Mouse (Mus musculus): Measurements from ENCODE around the gene Tomm40. TPM values are rescaled to one million over a fixed set of nuclear protein-coding genes. Genes with fewer than 3 reads are reported as not detected.

The Tomm40 gene
- polyA plus RNA-seq, 1 experiment from 2014 or later, result 174 TPM

- no peaks in the 10 kb centered on the region for H3K27me3 ChIP-seq (replicated peaks; ENCODE audit: control insufficient read depth, insufficient read depth, low read length)
- WGBS, result 83% methylated on average over 6 of the region's 6 CpGs
- H3K4me3 ChIP-seq (ENCODE audit: low read depth, low read length), result no peak overlapping the region
- no peak overlapping the region for H3K27ac ChIP-seq (ENCODE audit: low read depth)
- H3K4me1 ChIP-seq (replicated peaks; ENCODE audit: control insufficient read depth, insufficient read depth, low read length), result peaks cover 24% of the 10 kb centered on the region
- DNase-seq (ENCODE audit: low spot score), result no peak
- H3K4me2 ChIP-seq (ENCODE audit: low read length), result no peak overlapping the region
- H3K36me3 ChIP-seq (ENCODE audit: control insufficient read depth, insufficient read depth, low read length), result no peaks in the 10 kb centered on the region
- no peaks in the 10 kb centered on the region for H3K9me3 ChIP-seq (ENCODE audit: control insufficient read depth, low read length)
- no peak overlapping the region for H3K9ac ChIP-seq (ENCODE audit: low read length)
- no peak for ATAC-seq (replicated peaks; ENCODE audit: low FRiP score, low TSS enrichment, low read depth)
These were observed 19.4 kb downstream of the Tomm40 start for GRCm38 (mm10) chr7:19695881-19696280.

- H3K9ac ChIP-seq (ENCODE audit: low read length), result no peak overlapping the region
- no peaks in the 10 kb centered on the region for H3K9me3 ChIP-seq (ENCODE audit: control insufficient read depth, low read length)
- no peak for ATAC-seq (replicated peaks; ENCODE audit: low FRiP score, low TSS enrichment, low read depth)
- H3K27me3 ChIP-seq (replicated peaks; ENCODE audit: control insufficient read depth, insufficient read depth, low read length), result no peaks in the 10 kb centered on the region
- 27% methylated on average over 8 of the region's 8 CpGs for WGBS
- no peak overlapping the region for H3K4me2 ChIP-seq (ENCODE audit: low read length)
- DNase-seq (ENCODE audit: low spot score), result no peak
- no peak overlapping the region for H3K4me3 ChIP-seq (ENCODE audit: low read depth, low read length)
- peak overlapping the region; percentile 17 for H3K27ac ChIP-seq (ENCODE audit: low read depth)
- H3K4me1 ChIP-seq (replicated peaks; ENCODE audit: control insufficient read depth, insufficient read depth, low read length), result peaks cover 21% of the 10 kb centered on the region
- no peaks in the 10 kb centered on the region for H3K36me3 ChIP-seq (ENCODE audit: control insufficient read depth, insufficient read depth, low read length)
These were observed 20.0 kb downstream of the Tomm40 start for GRCm38 (mm10) chr7:19695213-19695594.

- no peak for ATAC-seq (replicated peaks; ENCODE audit: low FRiP score, low TSS enrichment, low read depth)
- Histone ChIP-seq H3K4me3 (ENCODE audit: low read depth, low read length) (no peak overlapping the region), H3K9me3 (ENCODE audit: control insufficient read depth, low read length) (no peaks in the 10 kb centered on the region), H3K36me3 (ENCODE audit: control insufficient read depth, insufficient read depth, low read length) (no peaks in the 10 kb centered on the region), H3K27ac (ENCODE audit: low read depth) (peak overlapping the region; percentile 17), H3K4me1 (replicated peaks; ENCODE audit: control insufficient read depth, insufficient read depth, low read length) (peaks cover 21% of the 10 kb centered on the region), H3K27me3 (replicated peaks; ENCODE audit: control insufficient read depth, insufficient read depth, low read length) (no peaks in the 10 kb centered on the region), H3K4me2 (ENCODE audit: low read length) (no peak overlapping the region), H3K9ac (ENCODE audit: low read length) (no peak overlapping the region)
- no peak for DNase-seq (ENCODE audit: low spot score)
- 82% methylated on average over 10 of the region's 10 CpGs for WGBS
These were observed 20.7 kb downstream of the Tomm40 start for GRCm38 (mm10) chr7:19694336-19695212.

GRCm38 (mm10) chr7:19693421-19693820 is 21.8 kb downstream of the Tomm40 start:
- WGBS, result 24% methylated on average over 10 of the region's 10 CpGs
- no peak overlapping the region for H3K4me2 ChIP-seq (ENCODE audit: low read length)
- H3K9ac ChIP-seq (ENCODE audit: low read length), result no peak overlapping the region
- DNase-seq (ENCODE audit: low spot score), result no peak
- H3K27ac ChIP-seq (ENCODE audit: low read depth), result no peak overlapping the region
- no peaks in the 10 kb centered on the region for H3K9me3 ChIP-seq (ENCODE audit: control insufficient read depth, low read length)
- ATAC-seq (replicated peaks; ENCODE audit: low FRiP score, low TSS enrichment, low read depth), result no peak; the same call in 1 of the 2 replicates
- H3K36me3 ChIP-seq (ENCODE audit: control insufficient read depth, insufficient read depth, low read length), result no peaks in the 10 kb centered on the region
- H3K4me3 ChIP-seq (ENCODE audit: low read depth, low read length), result no peak overlapping the region
- peaks cover 9% of the 10 kb centered on the region for H3K4me1 ChIP-seq (replicated peaks; ENCODE audit: control insufficient read depth, insufficient read depth, low read length)
- no peaks in the 10 kb centered on the region for H3K27me3 ChIP-seq (replicated peaks; ENCODE audit: control insufficient read depth, insufficient read depth, low read length)

GRCm38 (mm10) chr7:19691873-19692865 is 23.1 kb downstream of the Tomm40 start, which contains the start of gene Apoc1:
Apoc1 (minus strand) TSS chr7:19692660.
- WGBS, result 47% methylated on average over 28 of the region's 28 CpGs
- 0 out of 2 replicates have a peak within 1 kb of the TSS, but pooled peaks have one; percentile 0 for H3K9ac ChIP-seq (ENCODE audit: low read length)
- no peak within 1 kb of the TSS for H3K4me2 ChIP-seq (ENCODE audit: low read length)
- no peak for DNase-seq (ENCODE audit: low spot score)
- no peaks in the 10 kb centered on the region for H3K27me3 ChIP-seq (replicated peaks; ENCODE audit: control insufficient read depth, insufficient read depth, low read length)
- no peak for ATAC-seq (replicated peaks; ENCODE audit: low FRiP score, low TSS enrichment, low read depth)
- H3K4me3 ChIP-seq (ENCODE audit: low read depth, low read length), result no peak within 1 kb of the TSS
- no peaks in the 10 kb centered on the region for H3K36me3 ChIP-seq (ENCODE audit: control insufficient read depth, insufficient read depth, low read length)
- H3K4me1 ChIP-seq (replicated peaks; ENCODE audit: control insufficient read depth, insufficient read depth, low read length), result peaks cover 4% of the 10 kb centered on the region
- no peaks in the 10 kb centered on the region for H3K9me3 ChIP-seq (ENCODE audit: control insufficient read depth, low read length)
- H3K27ac ChIP-seq (ENCODE audit: low read depth), result no peak within 1 kb of the TSS

- Histone ChIP-seq H3K4me2 (ENCODE audit: low read length) (no peak overlapping the region), H3K4me1 (replicated peaks; ENCODE audit: control insufficient read depth, insufficient read depth, low read length) (peaks cover 4% of the 10 kb centered on the region), H3K36me3 (ENCODE audit: control insufficient read depth, insufficient read depth, low read length) (no peaks in the 10 kb centered on the region), H3K9ac (ENCODE audit: low read length) (no peak overlapping the region), H3K27ac (ENCODE audit: low read depth) (no peak overlapping the region), H3K27me3 (replicated peaks; ENCODE audit: control insufficient read depth, insufficient read depth, low read length) (no peaks in the 10 kb centered on the region), H3K4me3 (ENCODE audit: low read depth, low read length) (no peak overlapping the region), H3K9me3 (ENCODE audit: control insufficient read depth, low read length) (no peaks in the 10 kb centered on the region)
- 74% methylated on average over 6 of the region's 6 CpGs for WGBS
- no peak for DNase-seq (ENCODE audit: low spot score)
- ATAC-seq (replicated peaks; ENCODE audit: low FRiP score, low TSS enrichment, low read depth), result no peak
These were observed 23.8 kb downstream of the Tomm40 start for GRCm38 (mm10) chr7:19691434-19691833.

- 84% methylated on average over 4 of the region's 4 CpGs for WGBS
- Histone ChIP-seq H3K9ac (ENCODE audit: low read length) (no peak overlapping the region), H3K36me3 (ENCODE audit: control insufficient read depth, insufficient read depth, low read length) (no peaks in the 10 kb centered on the region), H3K27ac (ENCODE audit: low read depth) (no peak overlapping the region), H3K9me3 (ENCODE audit: control insufficient read depth, low read length) (no peaks in the 10 kb centered on the region), H3K27me3 (replicated peaks; ENCODE audit: control insufficient read depth, insufficient read depth, low read length) (no peaks in the 10 kb centered on the region), H3K4me2 (ENCODE audit: low read length) (no peak overlapping the region), H3K4me3 (ENCODE audit: low read depth, low read length) (no peak overlapping the region), H3K4me1 (replicated peaks; ENCODE audit: control insufficient read depth, insufficient read depth, low read length) (peaks cover 4% of the 10 kb centered on the region)
- no peak for DNase-seq (ENCODE audit: low spot score)
- no peak for ATAC-seq (replicated peaks; ENCODE audit: low FRiP score, low TSS enrichment, low read depth)
These were observed 24.4 kb downstream of the Tomm40 start for GRCm38 (mm10) chr7:19690845-19691244.

GRCm38 (mm10) chr7:19688611-19689010 is 26.6 kb downstream of the Tomm40 start:
- Histone ChIP-seq H3K4me2 (ENCODE audit: low read length) (no peak overlapping the region), H3K4me1 (replicated peaks; ENCODE audit: control insufficient read depth, insufficient read depth, low read length) (peaks cover 4% of the 10 kb centered on the region), H3K27me3 (replicated peaks; ENCODE audit: control insufficient read depth, insufficient read depth, low read length) (no peaks in the 10 kb centered on the region), H3K9me3 (ENCODE audit: control insufficient read depth, low read length) (no peaks in the 10 kb centered on the region), H3K27ac (ENCODE audit: low read depth) (no peak overlapping the region), H3K4me3 (ENCODE audit: low read depth, low read length) (no peak overlapping the region), H3K36me3 (ENCODE audit: control insufficient read depth, insufficient read depth, low read length) (no peaks in the 10 kb centered on the region), H3K9ac (ENCODE audit: low read length) (no peak overlapping the region)
- WGBS, result 94% methylated on average over 2 of the region's 2 CpGs
- ATAC-seq (replicated peaks; ENCODE audit: low FRiP score, low TSS enrichment, low read depth) (no peak), DNase-seq (ENCODE audit: low spot score) (no peak)
